Mouse (Mus musculus): ENCODE measurements at regions not wholly inside any gene's neighbourhood (a gene's known extent, or its start where the extent isn't known, plus 50 kb on each side); places are given as distances from the start of the nearest gene placed in this dataset.

DNA sequence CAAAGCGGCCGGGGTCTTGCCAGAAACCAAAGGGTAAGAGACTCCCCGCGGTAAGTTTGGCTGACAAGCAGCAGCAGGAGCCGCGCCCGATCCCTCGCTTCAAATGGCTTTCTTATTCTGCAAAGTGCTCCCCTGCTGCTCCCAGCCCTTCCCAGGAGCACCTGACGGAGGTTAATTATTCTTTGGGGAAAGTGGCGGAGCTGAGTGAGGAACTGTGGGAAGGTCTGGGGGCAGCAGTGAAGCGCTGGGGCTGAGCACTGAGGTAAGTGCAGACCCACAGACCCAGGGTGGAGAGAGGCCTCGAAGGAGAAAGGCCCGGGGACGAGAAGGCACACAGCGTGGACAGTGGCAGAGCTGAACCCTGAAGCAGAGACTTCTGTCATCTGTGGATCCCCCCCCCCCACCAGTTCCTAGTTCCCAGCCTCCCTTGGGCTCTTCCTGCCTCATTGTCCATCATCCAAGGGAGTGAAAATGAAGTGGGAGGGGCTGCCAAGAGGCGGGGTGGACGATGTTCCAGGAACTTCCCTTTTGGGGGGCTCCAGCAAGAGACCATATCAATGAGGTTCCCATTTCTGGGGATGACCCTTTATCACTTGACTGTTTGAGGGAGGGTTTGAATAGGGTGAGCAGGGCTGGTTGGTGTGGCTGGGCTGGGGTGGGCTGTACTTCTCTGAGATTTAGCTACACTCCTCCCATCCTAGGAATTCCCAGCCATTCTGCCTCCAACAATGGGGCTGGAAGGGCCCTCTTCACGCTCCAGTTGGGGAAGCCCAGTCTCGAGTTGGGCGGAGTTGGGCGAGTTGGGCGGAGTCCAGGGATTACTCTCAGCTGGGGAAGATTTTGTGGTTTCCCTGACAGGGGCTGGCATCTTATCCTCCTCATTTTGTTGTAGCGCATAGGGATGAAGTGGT, 59.4 kb upstream of the Shb start:
- TF ChIP-seq CTCF (IDR thresholded peaks at IDR 0.05; ENCODE audit: control insufficient read depth, insufficient read depth, insufficient read length), result no peak
- no peak for TF ChIP-seq CEBPB (IDR thresholded peaks at IDR 0.05; ENCODE audit: low read depth)
